Mouse (Mus musculus): ENCODE measurements around the gene Isyna1. TPM values are rescaled to one million over a fixed set of nuclear protein-coding genes. Genes with fewer than 3 reads are reported as not detected.

Isyna1 gene
- polyA plus RNA-seq (2012; rRNA removed): 71.1 and 77.2 TPM in 2 replicates

DNA sequence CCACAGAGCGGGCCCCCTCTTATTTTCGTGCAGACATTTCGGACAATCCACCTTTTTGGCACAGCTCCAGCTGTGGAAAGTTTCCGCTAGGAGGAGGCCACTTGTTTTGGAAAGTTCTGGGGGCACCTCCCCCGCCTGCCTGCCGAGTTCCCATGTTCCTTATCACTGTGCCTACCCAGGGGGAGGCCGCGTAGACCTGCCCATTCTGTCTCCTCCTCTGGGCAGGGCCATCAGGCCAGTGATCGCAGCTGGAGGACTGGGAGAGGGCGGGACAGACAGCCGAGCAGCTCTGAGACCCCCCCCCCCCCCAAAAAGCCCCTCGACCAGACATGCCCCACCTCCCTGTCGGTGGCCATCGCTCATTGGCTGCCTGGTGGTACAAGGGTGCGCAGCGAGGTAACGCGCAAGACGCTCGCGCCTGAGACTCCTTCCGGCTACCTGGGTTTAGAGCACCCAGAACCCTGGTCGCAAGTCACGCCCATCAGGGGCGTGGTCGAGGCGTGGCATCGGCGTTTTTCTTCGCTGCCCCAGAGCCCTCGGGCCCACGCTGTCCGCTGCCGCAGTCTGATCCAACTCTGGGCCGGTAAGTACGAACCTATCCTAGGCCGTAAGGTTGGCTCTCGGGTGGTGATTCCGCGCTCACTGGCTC is at the start of gene Isyna1:
Gene Isyna1, plus strand, starts transcription at position 413 of the 649 bp plus-strand sequence.
- TF ChIP-seq CTCF (IDR thresholded peaks at IDR 0.05; ENCODE audit: extremely low read depth, insufficient read depth, low read length): no peak
- TF ChIP-seq POLR2A (IDR thresholded peaks at IDR 0.05; ENCODE audit: extremely low read depth, insufficient read depth, low read length): peak; percentile 56; the same call in 1 of the 2 replicates
- H3K4me3 ChIP-seq (ENCODE audit: insufficient read depth, low read length): peak within 1 kb of the TSS; percentile 44
- H3K4me1 ChIP-seq (ENCODE audit: control insufficient read depth, insufficient read depth, low read length): peaks cover 6% of the 10 kb centered on the region; the same call in 1 of the 2 replicates
- H3K27ac ChIP-seq (ENCODE audit: insufficient read depth, low read length): peak within 1 kb of the TSS; percentile 85

DNA sequence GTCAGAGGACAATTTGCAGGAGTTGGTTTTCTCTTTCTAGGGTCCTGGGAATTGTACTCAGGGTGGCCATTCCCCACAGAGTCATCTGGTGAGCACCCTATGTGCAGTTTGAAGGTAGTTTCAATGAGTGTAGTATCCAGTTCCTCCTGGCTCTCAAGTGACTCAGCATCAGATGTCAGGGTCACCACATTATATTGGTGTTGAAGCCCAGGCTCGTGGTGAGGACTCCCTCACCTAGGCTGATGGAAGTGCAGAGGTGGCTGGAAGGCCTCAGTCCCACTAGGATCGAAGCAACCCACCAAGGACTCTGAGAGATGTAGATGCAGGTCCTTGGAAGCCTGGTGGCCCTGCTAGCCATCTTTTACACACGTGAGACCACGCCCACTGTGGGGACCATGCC is 47.8 kb upstream of the Isyna1 start:
- Histone ChIP-seq H3K4me1 (ENCODE audit: control insufficient read depth, insufficient read depth, low read length) (peaks cover 12% of the 10 kb centered on the region; the same call in 1 of the 2 replicates), H3K4me3 (ENCODE audit: insufficient read depth, low read length) (no peak overlapping the region), H3K27ac (ENCODE audit: insufficient read depth, low read length) (no peak overlapping the region)
- TF ChIP-seq CTCF (IDR thresholded peaks at IDR 0.05; ENCODE audit: extremely low read depth, insufficient read depth, low read length) (no peak), POLR2A (IDR thresholded peaks at IDR 0.05; ENCODE audit: extremely low read depth, insufficient read depth, low read length) (no peak)

- Histone ChIP-seq H3K4me3 (ENCODE audit: insufficient read depth, low read length) (no peak overlapping the region), H3K27ac (ENCODE audit: insufficient read depth, low read length) (no peak overlapping the region), H3K4me1 (ENCODE audit: control insufficient read depth, insufficient read depth, low read length) (peaks cover 18% of the 10 kb centered on the region)
- no peak for TF ChIP-seq CTCF (IDR thresholded peaks at IDR 0.05; ENCODE audit: extremely low read depth, insufficient read depth, low read length)
- no peak for TF ChIP-seq POLR2A (IDR thresholded peaks at IDR 0.05; ENCODE audit: extremely low read depth, insufficient read depth, low read length)
These were observed 46.4 kb upstream of the Isyna1 start for GRCm38 (mm10) chr8:70547762-70548161.

GRCm38 (mm10) chr8:70549412-70550184 is 44.6 kb upstream of the Isyna1 start:
- TF ChIP-seq CTCF (IDR thresholded peaks at IDR 0.05; ENCODE audit: extremely low read depth, insufficient read depth, low read length): no peak
- TF ChIP-seq POLR2A (IDR thresholded peaks at IDR 0.05; ENCODE audit: extremely low read depth, insufficient read depth, low read length): no peak
- peaks cover 24% of the 10 kb centered on the region for H3K4me1 ChIP-seq (ENCODE audit: control insufficient read depth, insufficient read depth, low read length)
- H3K27ac ChIP-seq (ENCODE audit: insufficient read depth, low read length): no peak overlapping the region
- H3K4me3 ChIP-seq (ENCODE audit: insufficient read depth, low read length): no peak overlapping the region

GRCm38 (mm10) chr8:70551558-70552161 is 42.5 kb upstream of the Isyna1 start:
- Histone ChIP-seq H3K27ac (ENCODE audit: insufficient read depth, low read length) (peak overlapping the region; percentile 11; the same call in 1 of the 2 replicates), H3K4me1 (ENCODE audit: control insufficient read depth, insufficient read depth, low read length) (peaks cover 20% of the 10 kb centered on the region), H3K4me3 (ENCODE audit: insufficient read depth, low read length) (no peak overlapping the region)
- no peak for TF ChIP-seq POLR2A (IDR thresholded peaks at IDR 0.05; ENCODE audit: extremely low read depth, insufficient read depth, low read length)
- TF ChIP-seq CTCF (IDR thresholded peaks at IDR 0.05; ENCODE audit: extremely low read depth, insufficient read depth, low read length): no peak

GRCm38 (mm10) chr8:70552836-70553235 is 41.3 kb upstream of the Isyna1 start:
- Histone ChIP-seq H3K4me3 (ENCODE audit: insufficient read depth, low read length) (no peak overlapping the region), H3K27ac (ENCODE audit: insufficient read depth, low read length) (0 out of 2 replicates have a peak overlapping the region, but pooled peaks have one; percentile 15), H3K4me1 (ENCODE audit: control insufficient read depth, insufficient read depth, low read length) (peaks cover 20% of the 10 kb centered on the region)
- TF ChIP-seq POLR2A (IDR thresholded peaks at IDR 0.05; ENCODE audit: extremely low read depth, insufficient read depth, low read length) (no peak), CTCF (IDR thresholded peaks at IDR 0.05; ENCODE audit: extremely low read depth, insufficient read depth, low read length) (no peak)

DNA sequence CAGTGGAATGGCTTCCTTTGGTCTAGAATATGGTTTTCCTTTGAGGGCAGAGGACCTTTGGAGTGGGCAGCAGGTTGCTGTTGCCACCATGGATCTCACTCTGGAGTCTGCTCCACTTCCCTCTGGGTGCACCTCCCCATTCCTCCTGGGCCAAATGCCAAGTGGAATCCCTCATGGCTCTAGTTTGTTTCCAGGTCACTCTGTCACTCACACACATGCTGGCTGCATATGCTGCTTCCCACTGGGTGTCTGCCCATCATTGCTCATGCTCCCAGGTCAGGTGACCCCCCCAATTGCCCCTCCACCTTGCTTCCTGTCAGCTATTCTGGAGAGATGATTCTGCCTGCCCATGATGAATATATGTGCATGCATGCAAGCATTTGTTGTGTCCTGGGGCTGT is 40.4 kb upstream of the Isyna1 start:
- TF ChIP-seq CTCF (IDR thresholded peaks at IDR 0.05; ENCODE audit: extremely low read depth, insufficient read depth, low read length): no peak
- no peak for TF ChIP-seq POLR2A (IDR thresholded peaks at IDR 0.05; ENCODE audit: extremely low read depth, insufficient read depth, low read length)
- H3K4me1 ChIP-seq (ENCODE audit: control insufficient read depth, insufficient read depth, low read length): peaks cover 21% of the 10 kb centered on the region
- H3K4me3 ChIP-seq (ENCODE audit: insufficient read depth, low read length): no peak overlapping the region
- H3K27ac ChIP-seq (ENCODE audit: insufficient read depth, low read length): no peak overlapping the region

GRCm38 (mm10) chr8:70555079-70555747 is 39.0 kb upstream of the Isyna1 start:
- Histone ChIP-seq H3K27ac (ENCODE audit: insufficient read depth, low read length) (no peak overlapping the region), H3K4me1 (ENCODE audit: control insufficient read depth, insufficient read depth, low read length) (peaks cover 25% of the 10 kb centered on the region), H3K4me3 (ENCODE audit: insufficient read depth, low read length) (no peak overlapping the region)
- TF ChIP-seq POLR2A (IDR thresholded peaks at IDR 0.05; ENCODE audit: extremely low read depth, insufficient read depth, low read length) (no peak), CTCF (IDR thresholded peaks at IDR 0.05; ENCODE audit: extremely low read depth, insufficient read depth, low read length) (no peak)

GRCm38 (mm10) chr8:70558334-70558733 is 35.8 kb upstream of the Isyna1 start:
- Histone ChIP-seq H3K4me1 (ENCODE audit: control insufficient read depth, insufficient read depth, low read length) (peaks cover 21% of the 10 kb centered on the region), H3K4me3 (ENCODE audit: insufficient read depth, low read length) (no peak overlapping the region), H3K27ac (ENCODE audit: insufficient read depth, low read length) (0 out of 2 replicates have a peak overlapping the region, but pooled peaks have one; percentile 42)
- TF ChIP-seq CTCF (IDR thresholded peaks at IDR 0.05; ENCODE audit: extremely low read depth, insufficient read depth, low read length) (no peak), POLR2A (IDR thresholded peaks at IDR 0.05; ENCODE audit: extremely low read depth, insufficient read depth, low read length) (no peak)
